Mouse (Mus musculus): Measurements from ENCODE around the gene Grk6. TPM values are rescaled to one million over a fixed set of nuclear protein-coding genes. Genes with fewer than 3 reads are reported as not detected.

Grk6 gene
- polyA plus RNA-seq, 1 experiment from 2014 or later, result 25.0 TPM

- no peaks in the 10 kb centered on the region for H3K9me3 ChIP-seq (replicated peaks; ENCODE audit: control insufficient read depth, low read length)
- peak overlapping the region; percentile 99 for H3K4me3 ChIP-seq (ENCODE audit: low read depth, low read length)
- H3K4me2 ChIP-seq (ENCODE audit: low read length), result peak overlapping the region; percentile 99
- no peaks in the 10 kb centered on the region for H3K27me3 ChIP-seq (replicated peaks; ENCODE audit: control insufficient read depth, insufficient read depth, low read length)
- H3K27ac ChIP-seq (ENCODE audit: low read depth, low read length), result peak overlapping the region; percentile 100
- H3K4me1 ChIP-seq (ENCODE audit: control insufficient read depth, insufficient read depth, low read length), result peaks cover 38% of the 10 kb centered on the region
- ATAC-seq, result no peak
- DNase-seq (ENCODE audit: low spot score), result peak; percentile 52
- peaks cover 46% of the 10 kb centered on the region for H3K36me3 ChIP-seq (ENCODE audit: control insufficient read depth, insufficient read depth, low read length)
- peak overlapping the region; percentile 100 for H3K9ac ChIP-seq (ENCODE audit: low read length)
- 13% methylated on average over 7 of the region's 7 CpGs for WGBS
Observed at GRCm38 (mm10) chr13:55484520-55485088, 39.7 kb downstream of the Grk6 start.

DNA sequence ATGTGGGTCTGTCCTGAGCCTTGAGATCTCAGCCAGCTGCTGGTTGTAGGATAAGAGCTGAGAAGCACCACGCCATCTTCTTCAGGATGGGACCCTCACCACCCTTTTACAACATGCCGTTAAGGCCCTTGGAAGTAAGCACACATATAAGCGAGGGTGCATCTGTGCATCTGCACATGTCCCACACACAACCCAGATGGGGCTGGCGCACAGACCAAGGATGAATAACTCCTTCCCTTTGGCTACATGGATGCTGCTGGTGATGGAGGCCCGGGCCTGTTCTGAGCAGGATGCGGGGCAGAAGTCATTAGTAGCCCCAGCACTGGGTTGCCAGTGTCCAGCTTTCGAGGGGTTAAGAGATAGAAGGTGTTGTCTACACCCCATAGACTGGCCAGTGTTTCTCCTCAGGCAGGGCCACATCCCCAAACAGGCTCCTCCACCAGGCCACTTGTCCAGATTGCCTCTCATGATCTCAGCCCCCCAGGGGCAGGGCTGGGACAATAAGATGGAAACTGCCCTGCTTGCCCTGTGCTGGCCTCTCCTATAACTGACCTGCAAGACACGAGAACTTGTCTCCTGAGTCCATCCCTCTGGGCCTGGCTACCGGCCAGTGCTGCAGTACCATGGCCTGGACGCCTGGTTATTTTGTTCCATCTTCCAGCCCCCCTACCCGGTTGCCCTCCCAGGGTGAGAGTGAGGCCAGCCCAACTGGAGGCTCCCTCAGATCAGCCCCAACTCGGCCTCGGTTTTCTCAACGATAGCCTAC is 41.3 kb downstream of the Grk6 start:
- DNase-seq (ENCODE audit: low spot score) (peak; percentile 55), ATAC-seq (no peak)
- Histone ChIP-seq H3K4me2 (ENCODE audit: low read length) (peak overlapping the region; percentile 99), H3K36me3 (ENCODE audit: control insufficient read depth, insufficient read depth, low read length) (peaks cover 30% of the 10 kb centered on the region), H3K9ac (ENCODE audit: low read length) (peak overlapping the region; percentile 100), H3K27me3 (replicated peaks; ENCODE audit: control insufficient read depth, insufficient read depth, low read length) (no peaks in the 10 kb centered on the region), H3K4me1 (ENCODE audit: control insufficient read depth, insufficient read depth, low read length) (peaks cover 38% of the 10 kb centered on the region), H3K27ac (ENCODE audit: low read depth, low read length) (peak overlapping the region; percentile 100), H3K9me3 (replicated peaks; ENCODE audit: control insufficient read depth, low read length) (no peaks in the 10 kb centered on the region), H3K4me3 (ENCODE audit: low read depth, low read length) (peak overlapping the region; percentile 99)
- 27% methylated on average over 14 of the region's 14 CpGs for WGBS

DNA sequence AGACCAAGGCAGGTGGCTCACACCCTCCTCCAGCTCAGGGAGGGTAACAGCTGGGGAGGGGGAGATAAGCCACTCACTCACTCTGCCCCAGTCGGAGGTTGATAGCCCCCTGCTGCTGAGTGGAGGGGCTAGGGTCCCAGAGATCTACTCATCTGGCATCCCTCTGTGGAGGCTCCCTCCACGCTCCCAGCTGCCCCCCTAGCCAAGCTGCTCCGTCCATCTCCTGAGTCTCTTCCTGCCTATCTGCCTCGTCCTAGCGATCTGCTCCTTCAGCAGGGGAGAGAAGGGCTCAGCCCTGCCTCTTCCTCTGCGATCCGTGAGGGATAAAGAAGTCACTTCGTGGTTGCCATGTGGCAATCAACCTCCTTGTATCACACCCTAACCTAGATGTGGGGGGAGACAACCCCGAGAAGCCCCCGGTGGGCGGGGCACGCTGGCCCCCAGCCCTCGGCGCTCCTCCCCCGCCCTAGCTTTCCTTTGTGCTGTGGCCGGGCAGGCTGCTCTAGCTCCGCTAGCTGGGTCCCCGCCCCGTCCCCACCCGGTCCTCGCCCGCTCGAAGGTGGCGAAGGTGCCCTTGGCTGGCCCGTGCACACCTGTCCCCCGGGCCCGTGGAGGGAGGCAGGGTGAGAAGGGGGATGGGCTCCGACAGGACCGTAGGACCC is 42.2 kb downstream of the Grk6 start:
- peak; percentile 68 for DNase-seq (ENCODE audit: low spot score)
- under 1% methylated on average over 19 of the region's 29 CpGs for WGBS
- peaks cover 38% of the 10 kb centered on the region for H3K4me1 ChIP-seq (ENCODE audit: control insufficient read depth, insufficient read depth, low read length)

DNA sequence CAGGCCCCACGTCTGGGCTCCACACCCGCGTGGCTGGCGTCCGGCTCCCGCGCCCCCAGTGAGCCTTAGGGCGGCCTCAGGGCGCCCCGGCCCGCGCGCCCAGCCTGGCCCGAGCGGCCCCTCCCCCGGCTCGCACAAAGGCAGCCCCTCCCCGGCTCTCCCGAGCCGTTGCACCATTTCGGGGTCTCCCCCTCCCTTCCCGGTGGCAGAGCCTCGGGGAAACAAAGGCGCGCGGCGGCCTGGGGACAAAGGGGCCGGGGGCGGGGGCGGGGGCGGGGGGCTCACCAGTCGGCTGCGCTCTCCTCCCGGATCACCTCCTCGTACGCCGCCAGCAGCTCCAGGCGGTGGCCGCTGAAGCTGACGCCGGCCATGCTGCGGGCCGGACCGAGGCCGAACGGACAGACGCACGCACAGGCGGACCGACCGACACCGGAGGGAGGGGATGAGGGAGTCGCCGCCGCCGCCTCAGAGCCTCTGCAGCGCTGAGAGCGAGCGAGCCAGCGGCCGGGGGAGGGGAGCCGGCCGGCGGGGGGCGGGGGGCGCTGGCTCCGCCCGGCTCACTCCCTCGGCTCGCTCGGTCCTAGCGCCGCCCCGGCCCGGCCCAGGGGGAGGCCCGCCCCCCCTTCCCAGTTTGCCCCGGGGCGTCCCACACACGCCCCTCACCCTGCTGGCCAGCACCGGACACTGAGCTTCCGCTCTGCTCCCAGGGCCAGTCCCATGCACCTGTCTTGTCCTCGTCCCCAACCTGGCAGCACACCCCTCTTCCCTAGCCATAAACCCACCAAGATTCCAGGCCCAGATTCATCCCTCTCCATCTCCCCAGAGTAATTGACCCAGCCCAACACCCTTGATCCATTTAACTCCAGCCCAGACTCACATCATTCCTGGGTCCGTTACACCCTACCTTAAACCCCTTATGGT is 43.0 kb downstream of the Grk6 start, which contains the start of gene Dbn1:
TSS of gene Dbn1 (minus strand) at position 534 of the 921 bp plus-strand sequence.
- Histone ChIP-seq H3K9me3 (replicated peaks; ENCODE audit: control insufficient read depth, low read length) (no peaks in the 10 kb centered on the region), H3K4me1 (ENCODE audit: control insufficient read depth, insufficient read depth, low read length) (peaks cover 38% of the 10 kb centered on the region), H3K4me2 (ENCODE audit: low read length) (peak within 1 kb of the TSS; percentile 99), H3K36me3 (ENCODE audit: control insufficient read depth, insufficient read depth, low read length) (peaks cover 13% of the 10 kb centered on the region), H3K27me3 (replicated peaks; ENCODE audit: control insufficient read depth, insufficient read depth, low read length) (no peaks in the 10 kb centered on the region), H3K4me3 (ENCODE audit: low read depth, low read length) (peak within 1 kb of the TSS; percentile 99), H3K9ac (ENCODE audit: low read length) (peak within 1 kb of the TSS; percentile 100), H3K27ac (ENCODE audit: low read depth, low read length) (peak within 1 kb of the TSS; percentile 100)
- DNase-seq (ENCODE audit: low spot score) (peak; percentile 83), ATAC-seq (peak; percentile 83)
- WGBS, result under 1% methylated on average over 48 of the region's 83 CpGs

More for the DNA sequence above, 42.2 kb downstream of the Grk6 start:
- H3K9ac ChIP-seq (ENCODE audit: low read length), result peak overlapping the region; percentile 100
- peak overlapping the region; percentile 100 for H3K27ac ChIP-seq (ENCODE audit: low read depth, low read length)
- H3K36me3 ChIP-seq (ENCODE audit: control insufficient read depth, insufficient read depth, low read length), result peaks cover 21% of the 10 kb centered on the region
- H3K4me2 ChIP-seq (ENCODE audit: low read length), result peak overlapping the region; percentile 99
- no peaks in the 10 kb centered on the region for H3K9me3 ChIP-seq (replicated peaks; ENCODE audit: control insufficient read depth, low read length)
- peak; percentile 40 for ATAC-seq
- no peaks in the 10 kb centered on the region for H3K27me3 ChIP-seq (replicated peaks; ENCODE audit: control insufficient read depth, insufficient read depth, low read length)
- peak overlapping the region; percentile 99 for H3K4me3 ChIP-seq (ENCODE audit: low read depth, low read length)

GRCm38 (mm10) chr13:55494257-55494656 is 49.4 kb downstream of the Grk6 start:
- H3K9ac ChIP-seq (ENCODE audit: low read length), result no peak overlapping the region; the same call in 1 of the 2 replicates
- peaks cover 9% of the 10 kb centered on the region; the same call in 1 of the 2 replicates for H3K36me3 ChIP-seq (ENCODE audit: control insufficient read depth, insufficient read depth, low read length)
- peak; percentile 18; the same call in 1 of the 2 replicates for ATAC-seq
- DNase-seq (ENCODE audit: low spot score), result no peak
- H3K27me3 ChIP-seq (replicated peaks; ENCODE audit: control insufficient read depth, insufficient read depth, low read length), result no peaks in the 10 kb centered on the region
- H3K4me1 ChIP-seq (ENCODE audit: control insufficient read depth, insufficient read depth, low read length), result peaks cover 25% of the 10 kb centered on the region
- H3K9me3 ChIP-seq (replicated peaks; ENCODE audit: control insufficient read depth, low read length), result no peaks in the 10 kb centered on the region
- no peak overlapping the region for H3K27ac ChIP-seq (ENCODE audit: low read depth, low read length)
- 36% methylated on average over 2 of the region's 2 CpGs for WGBS
- no peak overlapping the region for H3K4me3 ChIP-seq (ENCODE audit: low read depth, low read length)
- H3K4me2 ChIP-seq (ENCODE audit: low read length), result no peak overlapping the region

DNA sequence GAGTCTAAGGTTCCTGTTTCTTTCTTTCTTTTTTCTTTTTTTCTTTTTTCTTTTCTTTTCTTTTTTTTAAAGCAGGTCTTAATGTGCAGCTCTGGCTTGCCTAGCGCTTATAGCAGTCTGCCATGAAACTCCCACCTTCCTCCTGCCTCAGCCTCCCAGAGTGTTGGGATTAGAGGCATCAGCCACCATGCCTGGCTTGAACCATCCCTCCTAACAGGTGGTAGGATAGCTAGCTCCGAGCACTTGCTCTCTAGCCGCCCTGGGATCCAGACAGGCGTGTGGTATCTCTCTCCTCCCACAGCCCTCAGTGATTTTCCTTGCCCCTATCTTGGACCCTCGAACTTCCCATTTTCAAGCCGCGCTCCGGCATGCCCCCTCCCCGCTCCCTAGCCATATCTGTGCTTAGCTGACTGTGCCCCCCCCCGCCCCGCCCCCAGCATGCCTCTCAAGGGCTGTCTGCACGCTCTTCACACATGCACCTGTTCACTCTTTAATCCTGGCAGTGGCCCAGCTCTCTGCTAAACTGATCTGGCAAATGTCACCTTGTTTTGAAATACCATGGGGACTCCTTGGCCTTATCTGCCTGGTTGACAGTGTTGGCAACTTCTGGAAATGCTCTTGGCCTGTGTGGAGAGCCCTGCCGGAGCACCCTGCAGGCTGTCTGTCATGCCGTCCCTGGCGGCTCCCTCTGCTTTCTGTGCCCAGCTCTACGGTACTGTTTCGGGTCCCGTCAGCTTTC is 50.2 kb downstream of the Grk6 start:
- H3K9ac ChIP-seq (ENCODE audit: low read length), result peak overlapping the region; percentile 21; the same call in 1 of the 2 replicates
- DNase-seq (ENCODE audit: low spot score), result peak; percentile 79
- peaks cover 25% of the 10 kb centered on the region for H3K4me1 ChIP-seq (ENCODE audit: control insufficient read depth, insufficient read depth, low read length)
- H3K27me3 ChIP-seq (replicated peaks; ENCODE audit: control insufficient read depth, insufficient read depth, low read length), result no peaks in the 10 kb centered on the region
- H3K36me3 ChIP-seq (ENCODE audit: control insufficient read depth, insufficient read depth, low read length), result peaks cover 13% of the 10 kb centered on the region; the same call in 1 of the 2 replicates
- H3K4me3 ChIP-seq (ENCODE audit: low read depth, low read length), result no peak overlapping the region
- H3K4me2 ChIP-seq (ENCODE audit: low read length), result 0 out of 2 replicates have a peak overlapping the region, but pooled peaks have one; percentile 9
- H3K27ac ChIP-seq (ENCODE audit: low read depth, low read length), result peak overlapping the region; percentile 52; the same call in 1 of the 2 replicates
- no peaks in the 10 kb centered on the region for H3K9me3 ChIP-seq (replicated peaks; ENCODE audit: control insufficient read depth, low read length)
- 14% methylated on average over 18 of the region's 18 CpGs for WGBS
- ATAC-seq, result peak; percentile 73

- Histone ChIP-seq H3K4me1 (ENCODE audit: control insufficient read depth, insufficient read depth, low read length) (peaks cover 25% of the 10 kb centered on the region), H3K9ac (ENCODE audit: low read length) (no peak overlapping the region), H3K27ac (ENCODE audit: low read depth, low read length) (peak overlapping the region; percentile 60), H3K36me3 (ENCODE audit: control insufficient read depth, insufficient read depth, low read length) (peaks cover 19% of the 10 kb centered on the region; the same call in 1 of the 2 replicates), H3K4me2 (ENCODE audit: low read length) (peak overlapping the region; percentile 28; the same call in 1 of the 2 replicates), H3K4me3 (ENCODE audit: low read depth, low read length) (no peak overlapping the region), H3K9me3 (replicated peaks; ENCODE audit: control insufficient read depth, low read length) (no peaks in the 10 kb centered on the region), H3K27me3 (replicated peaks; ENCODE audit: control insufficient read depth, insufficient read depth, low read length) (no peaks in the 10 kb centered on the region)
- ATAC-seq (peak; percentile 54; the same call in 1 of the 2 replicates), DNase-seq (ENCODE audit: low spot score) (peak; percentile 62)
- WGBS, result 9% methylated on average over 4 of the region's 4 CpGs
Observed at GRCm38 (mm10) chr13:55495702-55496101, 50.8 kb downstream of the Grk6 start.
